Mouse (Mus musculus) cortical plate, adult 2 months (tissue): ENCODE data around the gene Evpl.

Experiments
- CTCF ChIP-seq: fragments of 200-500 bp; IDR thresholded peaks from 2 replicates; pipeline ENCODE4 v1.5.1; 2011; ENCODE audit warnings: mild to moderate bottlenecking, control low read depth, low read length; ENCODE audit not compliant: insufficient read depth; ENCODE audit errors: extremely low read depth
- POLR2A ChIP-seq: fragments of 200-500 bp; IDR thresholded peaks from 2 replicates; pipeline ENCODE4 v1.6.1; 2011; ENCODE audit warnings: mild to moderate bottlenecking, low read length, control low read depth; ENCODE audit not compliant: insufficient read depth; ENCODE audit errors: extremely low read depth

DNA sequence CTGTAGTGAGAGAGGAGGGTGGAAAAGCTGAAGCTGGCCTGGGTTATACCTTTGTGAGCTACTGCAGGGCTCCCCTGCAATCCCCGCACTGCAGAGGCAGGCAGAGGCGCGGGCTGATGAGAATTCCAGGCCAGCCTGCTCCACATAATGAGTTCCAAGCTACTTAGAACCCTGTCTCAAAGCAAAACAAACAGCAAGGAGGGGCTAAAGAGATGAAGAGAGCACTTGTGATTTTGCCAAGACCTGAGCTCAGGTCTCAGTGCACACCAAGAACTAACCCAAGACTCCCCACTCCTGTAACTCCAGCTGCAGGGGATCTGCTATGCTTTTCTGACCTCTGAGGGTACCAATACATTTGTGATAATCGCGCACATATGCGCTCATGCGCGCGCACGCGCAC, 51.5 kb downstream of the Evpl start:
- TF ChIP-seq POLR2A, result no peak
- no peak for TF ChIP-seq CTCF
